Mouse (Mus musculus): ENCODE data around the gene Gm20594. TPM values are rescaled to one million over a fixed set of nuclear protein-coding genes. Genes with fewer than 3 reads are reported as not detected.

Gene Gm20594
- total RNA-seq (2014; fragmentation: Nextera tagmentation) (not detected in 2 replicates), total RNA-seq (2017) (not detected in 2 replicates)

DNA sequence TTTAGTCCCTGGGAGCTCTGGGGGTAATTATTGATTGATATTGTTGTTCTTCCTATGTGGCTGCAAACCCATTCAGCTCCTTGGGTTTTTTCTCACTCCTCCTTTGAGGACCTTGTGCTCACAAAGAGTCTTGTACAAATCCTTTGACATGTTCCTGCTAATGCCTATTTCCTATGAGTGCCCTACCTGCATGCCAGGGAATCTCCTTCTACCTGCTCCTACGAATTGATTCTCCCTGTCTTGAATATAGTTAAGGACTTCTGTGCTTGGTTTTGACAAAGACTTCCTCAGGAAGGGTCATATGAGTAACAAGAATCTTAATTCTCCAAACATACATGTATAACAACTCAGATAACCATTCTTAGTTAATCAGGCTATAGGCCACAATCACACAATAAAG is at the start of gene Gm20594:
TSS of gene Gm20594 (plus strand) at position 301 of the 400 bp plus-strand sequence.
- no peak for ATAC-seq (replicated peaks; ENCODE audit: poor library complexity, severe bottlenecking)

DNA sequence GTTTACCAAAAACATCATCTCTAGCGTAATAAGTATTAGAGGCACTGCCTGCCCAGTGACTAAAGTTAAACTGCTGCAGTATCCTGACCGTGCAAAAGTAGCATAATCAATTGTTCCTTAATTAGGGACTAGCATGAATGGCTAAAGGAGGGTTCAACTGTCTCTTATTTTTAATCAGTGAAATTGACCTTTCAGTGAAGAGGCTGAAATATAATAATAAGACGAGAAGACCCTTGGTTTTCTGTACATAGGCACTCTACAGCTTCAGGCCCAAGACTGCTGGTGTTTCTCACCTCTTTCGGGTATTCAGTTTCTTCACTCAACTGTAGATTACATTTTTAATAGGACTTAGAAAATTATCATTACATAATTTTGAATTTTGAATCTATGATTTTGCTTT is 398 bp downstream of the Gm20594 start:
- peak; percentile 100 for ATAC-seq (replicated peaks; ENCODE audit: poor library complexity, severe bottlenecking)

DNA sequence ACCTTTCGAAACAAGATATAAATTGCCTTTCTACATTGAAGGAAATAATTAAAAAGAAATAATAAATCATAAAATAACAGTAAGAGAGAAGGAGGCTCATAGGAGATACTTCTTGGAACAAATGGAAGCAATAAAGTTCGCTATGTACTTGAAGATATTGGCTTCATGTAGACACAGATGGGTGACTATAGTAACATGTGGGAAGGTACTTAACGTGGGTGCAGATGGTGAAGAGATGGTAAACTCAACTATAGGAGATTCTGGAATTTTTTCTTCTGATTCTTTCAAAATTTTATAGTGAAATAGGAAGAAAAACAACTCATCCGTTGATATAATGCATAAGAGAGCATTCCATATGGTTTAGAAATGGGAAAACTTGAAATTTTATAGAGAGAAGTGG is 16.1 kb downstream of the Gm20594 start:
- no peak for ATAC-seq (replicated peaks; ENCODE audit: poor library complexity, severe bottlenecking)

DNA sequence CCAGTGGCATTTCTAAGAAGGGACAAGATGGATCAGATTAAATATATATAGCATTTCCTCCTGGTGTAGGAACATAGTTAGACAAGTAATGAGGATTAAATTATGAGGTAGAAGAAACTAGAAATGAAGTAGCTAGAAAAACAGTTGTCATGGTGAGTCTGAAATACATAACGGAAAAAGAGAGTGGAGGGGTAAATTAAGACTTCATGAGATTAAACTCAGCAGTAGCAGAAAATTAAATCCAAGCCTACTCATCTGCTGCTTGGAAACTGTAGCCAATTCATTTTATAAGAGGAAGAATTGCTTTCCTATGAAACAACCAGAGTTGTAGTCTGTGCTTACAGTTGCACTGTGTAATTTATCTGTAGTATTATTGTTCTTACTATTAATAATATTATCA is 29.1 kb downstream of the Gm20594 start:
- no peak for ATAC-seq (replicated peaks; ENCODE audit: poor library complexity, severe bottlenecking)

Other genes with a start within 250 kb of the Gm20594 start
- gene Lrrtm4, start 201.0 kb downstream of the Gm20594 start, total RNA-seq (2014; fragmentation: Nextera tagmentation) = not detected in 2 replicates
- gene Lrrtm4, start 201.0 kb downstream of the Gm20594 start, total RNA-seq (2017) = not detected in 2 replicates

Data from granulocyte monocyte progenitor cell, adult 5-6 weeks (primary cell).